Mouse (Mus musculus) embryonic facial prominence, embryonic 10.5 days (tissue): ENCODE measurements around the gene Hyal1. TPM values are rescaled to one million over a fixed set of nuclear protein-coding genes. Genes with fewer than 3 reads are reported as not detected.

Experiments
- DNase-seq: peaks from one replicate; pipeline ENCODE4 v3.0.0-alpha.2; 2017; ENCODE audit warnings: low spot score
- H3K27ac ChIP-seq: fragments of 300-500 bp; sonication (generic); replicated peaks from 2 replicates; pipeline ENCODE4 v1.5.1; 2016; ENCODE audit warnings: mild to moderate bottlenecking
- H3K27me3 ChIP-seq: fragments of 300-500 bp; sonication (generic); replicated peaks from 2 replicates; pipeline ENCODE4 v1.6.1; 2016; ENCODE audit warnings: low read depth, mild to moderate bottlenecking; ENCODE audit not compliant: poor library complexity, severe bottlenecking
- H3K36me3 ChIP-seq: fragments of 300-500 bp; sonication (generic); replicated peaks from 2 replicates; pipeline ENCODE4 v1.6.1; 2016; ENCODE audit warnings: mild to moderate bottlenecking, moderate library complexity
- H3K4me1 ChIP-seq: fragments of 300-500 bp; sonication (generic); 2 replicates; pipeline ENCODE4 v1.6.1; 2016
- H3K4me3 ChIP-seq: fragments of 300-500 bp; sonication (generic); 2 replicates; pipeline ENCODE4 v1.5.1; 2016; ENCODE audit warnings: mild to moderate bottlenecking, moderate library complexity
- H3K9me3 ChIP-seq: fragments of 300-500 bp; sonication (generic); 2 replicates; pipeline ENCODE4 v1.6.1; 2016; ENCODE audit warnings: mild to moderate bottlenecking
- WGBS: fragments of 180-500 bp; shearing (Covaris S2); methylation state at CpG from one replicate; pipeline ENCODE4 v1.1.7; 2016; 5-methylcytosine and 5-hydroxymethylcytosine counted together
- polyA plus RNA-seq: library from polyadenylated mRNA; unstranded; fragments of >200 nt; fragmentation: Nextera tagmentation; extraction: Ambion mirVana; gene quantifications from 2 replicates; pipeline ENCODE4 v1.2.1, GENCODE M21; 2016

The Hyal1 gene
- polyA plus RNA-seq, 1 experiment from 2014 or later, result 9.1 TPM

- Histone ChIP-seq H3K4me1 (peaks cover 60% of the 10 kb centered on the region), H3K36me3 (peaks cover 43% of the 10 kb centered on the region), H3K27me3 (peaks cover 11% of the 10 kb centered on the region; the same call in 1 of the 2 replicates), H3K9me3 (no peaks in the 10 kb centered on the region), H3K27ac (no peak overlapping the region), H3K4me3 (peak overlapping the region; percentile 66)
- WGBS, result 84% methylated on average over 11 of the region's 11 CpGs
- DNase-seq, result no peak
Observed at GRCm38 (mm10) chr9:107543299-107543698, 33.4 kb upstream of the Hyal1 start.

- H3K27me3 ChIP-seq, result peaks cover 20% of the 10 kb centered on the region
- DNase-seq, result no peak
- H3K9me3 ChIP-seq, result no peaks in the 10 kb centered on the region
- peaks cover 60% of the 10 kb centered on the region for H3K4me1 ChIP-seq
- WGBS, result 95% methylated on average over 17 of the region's 17 CpGs
- H3K27ac ChIP-seq, result no peak overlapping the region
- H3K4me3 ChIP-seq, result no peak overlapping the region
- H3K36me3 ChIP-seq, result peaks cover 34% of the 10 kb centered on the region
Observed at GRCm38 (mm10) chr9:107544196-107544700, 32.5 kb upstream of the Hyal1 start.

DNA sequence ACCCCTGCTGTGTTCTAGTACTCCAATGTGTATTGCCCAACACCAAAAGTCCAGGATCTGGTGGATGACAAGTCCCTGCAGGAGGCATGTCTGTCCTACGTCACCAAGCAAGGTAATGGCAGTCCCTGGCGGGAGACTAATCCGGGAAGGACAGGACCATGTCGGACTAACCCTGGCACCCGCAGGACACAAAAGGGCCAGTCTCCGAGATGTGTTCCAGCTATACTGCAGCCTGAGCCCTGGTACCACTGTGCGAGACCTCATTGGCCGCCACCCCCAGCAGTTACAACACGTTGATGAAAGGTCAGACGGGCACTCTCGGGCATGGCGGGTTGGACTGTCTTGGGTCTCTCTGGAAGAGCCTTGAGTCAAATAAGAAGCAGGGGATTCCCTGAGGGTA lies 32.0 kb upstream of the Hyal1 start:
- DNase-seq, result no peak
- no peaks in the 10 kb centered on the region for H3K9me3 ChIP-seq
- WGBS, result 93% methylated on average over 12 of the region's 12 CpGs
- H3K4me1 ChIP-seq, result peaks cover 62% of the 10 kb centered on the region
- peaks cover 25% of the 10 kb centered on the region for H3K27me3 ChIP-seq
- H3K27ac ChIP-seq, result no peak overlapping the region
- H3K4me3 ChIP-seq, result 0 out of 2 replicates have a peak overlapping the region, but pooled peaks have one; percentile 6
- H3K36me3 ChIP-seq, result peaks cover 29% of the 10 kb centered on the region

DNA sequence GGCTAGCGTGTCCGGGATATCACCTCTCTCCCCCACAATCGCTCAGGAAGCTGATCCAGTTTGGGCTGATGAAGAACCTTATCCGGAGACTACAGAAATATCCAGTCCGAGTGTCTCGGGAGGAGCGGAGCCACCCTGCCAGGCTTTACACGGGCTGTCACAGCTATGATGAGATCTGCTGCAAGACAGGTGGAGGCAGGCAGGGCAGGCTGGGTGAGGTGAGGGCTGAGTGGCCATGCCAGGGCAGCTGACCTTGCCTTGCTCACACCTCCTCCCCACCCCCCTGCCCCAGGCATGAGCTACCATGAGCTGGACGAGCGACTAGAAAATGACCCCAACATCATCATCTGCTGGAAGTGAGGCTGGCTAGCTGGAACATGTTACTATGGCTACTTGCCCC lies 31.5 kb upstream of the Hyal1 start:
- 87% methylated on average over 10 of the region's 10 CpGs for WGBS
- no peak overlapping the region for H3K27ac ChIP-seq
- H3K36me3 ChIP-seq, result peaks cover 24% of the 10 kb centered on the region
- H3K27me3 ChIP-seq, result peaks cover 30% of the 10 kb centered on the region
- no peaks in the 10 kb centered on the region for H3K9me3 ChIP-seq
- DNase-seq, result no peak
- H3K4me1 ChIP-seq, result peaks cover 64% of the 10 kb centered on the region
- H3K4me3 ChIP-seq, result no peak overlapping the region

- peaks cover 64% of the 10 kb centered on the region for H3K4me1 ChIP-seq
- peak; percentile 82 for DNase-seq
- H3K27ac ChIP-seq, result no peak overlapping the region
Observed at GRCm38 (mm10) chr9:107545602-107546001, 31.1 kb upstream of the Hyal1 start.

DNA sequence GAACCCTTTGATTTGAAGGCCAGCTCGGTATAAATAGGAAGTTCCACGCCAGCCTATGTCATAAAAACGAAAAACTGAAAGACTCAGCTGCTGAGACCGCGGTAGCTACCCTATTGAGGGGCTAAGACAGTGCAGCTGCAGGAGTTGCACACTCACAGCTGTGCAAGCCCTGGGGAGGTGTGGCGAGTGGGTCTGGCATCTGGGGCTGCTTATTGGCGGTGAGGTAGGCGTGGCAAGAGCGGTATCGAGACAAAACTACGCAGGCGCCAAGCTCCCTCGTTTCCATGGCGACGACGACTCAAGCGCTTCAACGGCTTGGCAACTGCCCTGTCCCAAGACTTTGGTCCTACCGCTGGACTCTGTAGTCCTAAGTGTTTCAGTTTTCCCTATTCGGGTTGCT lies 29.7 kb upstream of the Hyal1 start, which contains the start of gene Zmynd10:
Gene Zmynd10, plus strand, starts transcription at position 273 of the 400 bp plus-strand sequence.
- peaks cover 48% of the 10 kb centered on the region for H3K27me3 ChIP-seq
- peak; percentile 94 for DNase-seq
- H3K4me3 ChIP-seq, result peak within 1 kb of the TSS; percentile 44
- peaks cover 23% of the 10 kb centered on the region for H3K36me3 ChIP-seq
- peaks cover 67% of the 10 kb centered on the region for H3K4me1 ChIP-seq
- H3K9me3 ChIP-seq, result no peaks in the 10 kb centered on the region
- 5% methylated on average over 20 of the region's 20 CpGs for WGBS
- H3K27ac ChIP-seq, result 0 out of 2 replicates have a peak within 1 kb of the TSS, but pooled peaks have one; percentile 20

More at GRCm38 (mm10) chr9:107545602-107546001, 31.1 kb upstream of the Hyal1 start:
- Histone ChIP-seq H3K36me3 (peaks cover 23% of the 10 kb centered on the region), H3K27me3 (peaks cover 34% of the 10 kb centered on the region), H3K9me3 (no peaks in the 10 kb centered on the region), H3K4me3 (no peak overlapping the region)
- 4% methylated on average over 3 of the region's 3 CpGs for WGBS

GRCm38 (mm10) chr9:107547957-107548356 lies 28.8 kb upstream of the Hyal1 start:
- no peaks in the 10 kb centered on the region for H3K9me3 ChIP-seq
- no peak overlapping the region for H3K27ac ChIP-seq
- peaks cover 57% of the 10 kb centered on the region for H3K27me3 ChIP-seq
- peaks cover 67% of the 10 kb centered on the region for H3K4me1 ChIP-seq
- 76% methylated on average over 5 of the region's 5 CpGs for WGBS
- DNase-seq, result no peak
- peaks cover 23% of the 10 kb centered on the region for H3K36me3 ChIP-seq
- no peak overlapping the region for H3K4me3 ChIP-seq

DNA sequence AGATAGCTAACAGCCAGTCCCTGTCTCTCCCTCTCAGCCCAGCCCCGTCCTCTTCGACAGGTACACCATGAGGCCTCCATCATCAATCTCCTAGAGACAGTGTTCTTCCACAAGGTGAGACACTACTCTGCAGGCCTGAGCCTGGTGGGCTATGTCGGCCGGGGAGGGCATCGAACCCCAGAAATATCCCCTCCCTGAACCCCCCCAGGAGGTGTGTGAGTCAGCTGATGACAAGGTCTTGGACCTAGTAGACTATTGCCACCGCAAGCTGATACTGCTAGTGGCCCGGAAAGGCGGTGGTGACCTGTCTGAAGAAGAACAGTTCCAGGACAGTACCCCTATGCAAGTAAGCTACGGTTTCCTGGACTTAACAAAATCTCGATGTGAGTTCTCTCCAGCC lies 27.9 kb upstream of the Hyal1 start:
- H3K36me3 ChIP-seq, result peaks cover 16% of the 10 kb centered on the region
- no peak for DNase-seq
- no peaks in the 10 kb centered on the region for H3K9me3 ChIP-seq
- 88% methylated on average over 10 of the region's 10 CpGs for WGBS
- H3K27ac ChIP-seq, result no peak overlapping the region
- no peak overlapping the region for H3K4me3 ChIP-seq
- H3K4me1 ChIP-seq, result peaks cover 70% of the 10 kb centered on the region
- peaks cover 62% of the 10 kb centered on the region for H3K27me3 ChIP-seq

GRCm38 (mm10) chr9:107549297-107550074 lies 27.2 kb upstream of the Hyal1 start:
- Histone ChIP-seq H3K27me3 (peaks cover 62% of the 10 kb centered on the region), H3K4me1 (peaks cover 75% of the 10 kb centered on the region)
- 82% methylated on average over 20 of the region's 20 CpGs for WGBS

GRCm38 (mm10) chr9:107550491-107551116 lies 26.1 kb upstream of the Hyal1 start:
- WGBS, result 20% methylated on average over 23 of the region's 23 CpGs
- Histone ChIP-seq H3K4me1 (peaks cover 75% of the 10 kb centered on the region), H3K36me3 (no peaks in the 10 kb centered on the region), H3K4me3 (peak overlapping the region; percentile 85), H3K27ac (peak overlapping the region; percentile 88), H3K27me3 (peaks cover 62% of the 10 kb centered on the region), H3K9me3 (no peaks in the 10 kb centered on the region)
- no peak for DNase-seq

More at GRCm38 (mm10) chr9:107549297-107550074, 27.2 kb upstream of the Hyal1 start:
- H3K4me3 ChIP-seq, result 0 out of 2 replicates have a peak overlapping the region, but pooled peaks have one; percentile 85
- no peaks in the 10 kb centered on the region for H3K9me3 ChIP-seq
- no peak for DNase-seq
- H3K27ac ChIP-seq, result peak overlapping the region; percentile 10; the same call in 1 of the 2 replicates
- H3K36me3 ChIP-seq, result peaks cover 9% of the 10 kb centered on the region

GRCm38 (mm10) chr9:107551117-107551889 lies 25.4 kb upstream of the Hyal1 start, which contains the start of gene Rassf1:
TSS of gene Rassf1 (plus strand) at chr9:107551555.
- peak within 1 kb of the TSS; percentile 85 for H3K4me3 ChIP-seq
- no peaks in the 10 kb centered on the region for H3K9me3 ChIP-seq
- DNase-seq, result peak; percentile 84
- H3K4me1 ChIP-seq, result peaks cover 75% of the 10 kb centered on the region
- peaks cover 5% of the 10 kb centered on the region for H3K36me3 ChIP-seq
- under 1% methylated on average over 63 of the region's 63 CpGs for WGBS
- H3K27me3 ChIP-seq, result peaks cover 62% of the 10 kb centered on the region
- peak within 1 kb of the TSS; percentile 88 for H3K27ac ChIP-seq

DNA sequence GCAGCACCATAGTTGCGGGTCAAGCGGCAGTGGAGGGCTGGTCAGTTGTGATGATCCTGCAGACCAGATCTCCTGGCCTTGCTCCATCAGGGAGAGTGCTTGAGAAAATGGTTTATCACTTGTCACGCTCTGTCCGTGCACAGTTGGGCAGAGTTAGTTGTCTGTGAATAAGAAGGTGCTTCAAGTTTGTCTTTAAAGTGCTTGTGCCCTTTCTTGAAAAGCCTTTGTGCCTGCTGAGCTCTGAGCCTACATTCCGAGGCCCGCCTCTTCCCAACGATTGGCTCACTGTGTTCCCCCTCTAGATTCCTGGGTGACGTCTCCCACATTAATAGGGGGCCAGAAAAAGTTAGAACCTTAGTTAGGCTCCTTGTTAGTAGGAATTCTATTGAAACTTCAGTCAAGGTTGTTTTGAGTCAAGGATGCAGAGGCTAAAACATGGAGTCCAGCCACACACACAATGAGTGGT lies 24.8 kb upstream of the Hyal1 start:
- Histone ChIP-seq H3K27me3 (peaks cover 62% of the 10 kb centered on the region), H3K36me3 (peaks cover 11% of the 10 kb centered on the region), H3K4me3 (peak overlapping the region; percentile 85), H3K27ac (peak overlapping the region; percentile 88), H3K4me1 (peaks cover 74% of the 10 kb centered on the region), H3K9me3 (no peaks in the 10 kb centered on the region)
- 4% methylated on average over 8 of the region's 8 CpGs for WGBS
- DNase-seq, result no peak
